Mouse (Mus musculus) hindbrain, embryonic 15.5 days (tissue): Measurements from ENCODE around the gene Atf6. TPM values are rescaled to one million over a fixed set of nuclear protein-coding genes. Genes with fewer than 3 reads are reported as not detected.

ENCODE experiments used
- ATAC-seq: fragments of 200-750 bp; cut with Nextera tagmentation; 2 replicates; pipeline ENCODE4 v1.8.0; 2017; ENCODE audit warnings: low read depth, moderate number of reproducible peaks, moderate TSS enrichment; ENCODE audit not compliant: low FRiP score
- H3K27ac ChIP-seq: fragments of 300-500 bp; sonication (generic); replicated peaks from 2 replicates; pipeline ENCODE4 v1.5.1; 2015; ENCODE audit warnings: mild to moderate bottlenecking, inconsistent platforms
- H3K27me3 ChIP-seq: fragments of 300-500 bp; sonication (generic); 2 replicates; pipeline ENCODE4 v1.6.1; 2015; ENCODE audit warnings: control low read depth, inconsistent platforms
- H3K36me3 ChIP-seq: fragments of 300-500 bp; sonication (generic); 2 replicates; pipeline ENCODE4 v1.6.1; 2015; ENCODE audit warnings: control low read depth, inconsistent platforms
- H3K4me1 ChIP-seq: fragments of 300-500 bp; sonication (generic); replicated peaks from 2 replicates; pipeline ENCODE4 v1.6.1; 2015; ENCODE audit warnings: control low read depth, inconsistent platforms
- H3K4me2 ChIP-seq: fragments of 300-500 bp; sonication (generic); 2 replicates; pipeline ENCODE4 v1.6.1; 2015; ENCODE audit warnings: moderate library complexity, mild to moderate bottlenecking, inconsistent platforms
- H3K4me3 ChIP-seq: fragments of 300-500 bp; sonication (generic); 2 replicates; pipeline ENCODE4 v1.5.1; 2015; ENCODE audit warnings: mild to moderate bottlenecking, inconsistent platforms
- H3K9ac ChIP-seq: fragments of 300-500 bp; sonication (generic); 2 replicates; pipeline ENCODE4 v1.6.1; 2015; ENCODE audit warnings: inconsistent platforms
- H3K9me3 ChIP-seq: fragments of 300-500 bp; sonication (generic); 2 replicates; pipeline ENCODE4 v1.6.1; 2016; ENCODE audit warnings: control low read depth, inconsistent platforms
- WGBS: fragments of 180-500 bp; shearing (Covaris S2); methylation state at CpG from one replicate; pipeline ENCODE4 v1.1.7; 2015; 5-methylcytosine and 5-hydroxymethylcytosine counted together
- polyA plus RNA-seq: library from polyadenylated mRNA; unstranded; fragments of >200 nt; fragmentation: Nextera tagmentation; extraction: Ambion mirVana; gene quantifications from 2 replicates; pipeline ENCODE4 v1.2.1, GENCODE M21; 2015

Atf6 gene
- polyA plus RNA-seq, 1 experiment from 2014 or later = 7.6 TPM

- Histone ChIP-seq H3K9ac (no peak overlapping the region), H3K27ac (no peak overlapping the region), H3K27me3 (peaks cover 16% of the 10 kb centered on the region; the same call in 1 of the 2 replicates), H3K36me3 (no peaks in the 10 kb centered on the region), H3K4me2 (no peak overlapping the region), H3K4me1 (no peaks in the 10 kb centered on the region), H3K4me3 (no peak overlapping the region), H3K9me3 (no peaks in the 10 kb centered on the region)
- WGBS = 79% methylated on average over 16 of the region's 16 CpGs
- no peak for ATAC-seq
Measured at GRCm38 (mm10) chr1:170898413-170899075, 31.0 kb upstream of the Atf6 start.

GRCm38 (mm10) chr1:170896651-170897281 is 29.2 kb upstream of the Atf6 start:
- no peak for ATAC-seq
- Histone ChIP-seq H3K9me3 (no peaks in the 10 kb centered on the region), H3K9ac (no peak overlapping the region), H3K4me1 (no peaks in the 10 kb centered on the region), H3K27ac (no peak overlapping the region), H3K4me2 (no peak overlapping the region), H3K36me3 (no peaks in the 10 kb centered on the region), H3K27me3 (peaks cover 10% of the 10 kb centered on the region; the same call in 1 of the 2 replicates), H3K4me3 (no peak overlapping the region)
- 88% methylated on average over 5 of the region's 5 CpGs for WGBS

GRCm38 (mm10) chr1:170894603-170895602 is 27.3 kb upstream of the Atf6 start:
- Histone ChIP-seq H3K9me3 (no peaks in the 10 kb centered on the region), H3K4me2 (no peak overlapping the region)

GRCm38 (mm10) chr1:170892279-170892678 is 24.7 kb upstream of the Atf6 start:
- H3K9ac ChIP-seq = no peak overlapping the region
- H3K27me3 ChIP-seq = no peaks in the 10 kb centered on the region
- H3K27ac ChIP-seq = no peak overlapping the region
- H3K4me1 ChIP-seq = no peaks in the 10 kb centered on the region
- H3K4me3 ChIP-seq = no peak overlapping the region
- no peaks in the 10 kb centered on the region for H3K9me3 ChIP-seq
- ATAC-seq = no peak
- H3K36me3 ChIP-seq = no peaks in the 10 kb centered on the region
- WGBS = 59% methylated on average over 1 of the region's 1 CpGs
- H3K4me2 ChIP-seq = no peak overlapping the region

More at GRCm38 (mm10) chr1:170894603-170895602, 27.3 kb upstream of the Atf6 start:
- H3K36me3 ChIP-seq = no peaks in the 10 kb centered on the region
- H3K4me3 ChIP-seq = no peak overlapping the region
- no peak overlapping the region for H3K27ac ChIP-seq
- 66% methylated on average over 9 of the region's 9 CpGs for WGBS
- ATAC-seq = no peak
- peaks cover 10% of the 10 kb centered on the region; the same call in 1 of the 2 replicates for H3K27me3 ChIP-seq
- H3K9ac ChIP-seq = no peak overlapping the region
- H3K4me1 ChIP-seq = no peaks in the 10 kb centered on the region

GRCm38 (mm10) chr1:170891646-170892045 is 24.1 kb upstream of the Atf6 start:
- H3K9me3 ChIP-seq = no peaks in the 10 kb centered on the region
- no peak overlapping the region for H3K4me2 ChIP-seq
- H3K4me3 ChIP-seq = no peak overlapping the region
- H3K9ac ChIP-seq = no peak overlapping the region
- no peaks in the 10 kb centered on the region for H3K4me1 ChIP-seq
- H3K36me3 ChIP-seq = no peaks in the 10 kb centered on the region
- H3K27me3 ChIP-seq = no peaks in the 10 kb centered on the region
- 86% methylated on average over 2 of the region's 2 CpGs for WGBS
- no peak for ATAC-seq
- no peak overlapping the region for H3K27ac ChIP-seq

- no peak for ATAC-seq
- H3K9ac ChIP-seq = no peak overlapping the region
- no peaks in the 10 kb centered on the region for H3K9me3 ChIP-seq
- no peaks in the 10 kb centered on the region for H3K27me3 ChIP-seq
- no peak overlapping the region for H3K4me3 ChIP-seq
- 67% methylated on average over 4 of the region's 4 CpGs for WGBS
- no peak overlapping the region for H3K4me2 ChIP-seq
- H3K36me3 ChIP-seq = no peaks in the 10 kb centered on the region
- H3K4me1 ChIP-seq = peaks cover 8% of the 10 kb centered on the region
- H3K27ac ChIP-seq = no peak overlapping the region
Measured at GRCm38 (mm10) chr1:170889310-170889709, 21.7 kb upstream of the Atf6 start.

- Histone ChIP-seq H3K4me2 (peak overlapping the region; percentile 75; the same call in 1 of the 2 replicates), H3K27ac (no peak overlapping the region), H3K4me1 (peaks cover 24% of the 10 kb centered on the region), H3K9me3 (no peaks in the 10 kb centered on the region), H3K36me3 (no peaks in the 10 kb centered on the region; the same call in 1 of the 2 replicates), H3K27me3 (no peaks in the 10 kb centered on the region), H3K4me3 (no peak overlapping the region), H3K9ac (no peak overlapping the region)
- ATAC-seq = no peak
- 43% methylated on average over 6 of the region's 6 CpGs for WGBS
Measured at GRCm38 (mm10) chr1:170886044-170886458, 18.5 kb upstream of the Atf6 start.

- WGBS = under 1% methylated on average over 46 of the region's 46 CpGs
- peak within 1 kb of the TSS; percentile 78 for H3K9ac ChIP-seq
- peak within 1 kb of the TSS; percentile 86 for H3K27ac ChIP-seq
- peaks cover 6% of the 10 kb centered on the region for H3K36me3 ChIP-seq
- ATAC-seq = peak; percentile 94
- no peaks in the 10 kb centered on the region for H3K27me3 ChIP-seq
- no peaks in the 10 kb centered on the region for H3K9me3 ChIP-seq
- peak within 1 kb of the TSS; percentile 68 for H3K4me3 ChIP-seq
- peak within 1 kb of the TSS; percentile 75 for H3K4me2 ChIP-seq
- peaks cover 24% of the 10 kb centered on the region for H3K4me1 ChIP-seq
Measured at GRCm38 (mm10) chr1:170884978-170885561, 17.5 kb upstream of the Atf6 start, which contains the start of the genes Gm26620 and Dusp12. Gene Gm26620 (plus strand): TSS chr1:170885065. Gene Dusp12 (minus strand): TSS chr1:170885540.

GRCm38 (mm10) chr1:170884390-170884789 is 16.8 kb upstream of the Atf6 start:
- no peaks in the 10 kb centered on the region for H3K9me3 ChIP-seq
- peak overlapping the region; percentile 86; the same call in 1 of the 2 replicates for H3K27ac ChIP-seq
- H3K27me3 ChIP-seq = no peaks in the 10 kb centered on the region
- no peak for ATAC-seq
- WGBS = 30% methylated on average over 8 of the region's 8 CpGs
- H3K9ac ChIP-seq = peak overlapping the region; percentile 78
- H3K4me1 ChIP-seq = peaks cover 24% of the 10 kb centered on the region
- H3K4me2 ChIP-seq = peak overlapping the region; percentile 75
- peak overlapping the region; percentile 68 for H3K4me3 ChIP-seq
- H3K36me3 ChIP-seq = peaks cover 10% of the 10 kb centered on the region

- peaks cover 24% of the 10 kb centered on the region for H3K4me1 ChIP-seq
- WGBS = 93% methylated on average over 5 of the region's 5 CpGs
- peaks cover 17% of the 10 kb centered on the region for H3K36me3 ChIP-seq
- no peaks in the 10 kb centered on the region for H3K9me3 ChIP-seq
- H3K4me2 ChIP-seq = no peak overlapping the region
- no peak overlapping the region for H3K4me3 ChIP-seq
- no peak overlapping the region for H3K9ac ChIP-seq
- no peaks in the 10 kb centered on the region for H3K27me3 ChIP-seq
- H3K27ac ChIP-seq = no peak overlapping the region
- ATAC-seq = no peak
Measured at GRCm38 (mm10) chr1:170882915-170883485, 15.4 kb upstream of the Atf6 start.

GRCm38 (mm10) chr1:170876906-170877305 is 9.3 kb upstream of the Atf6 start:
- no peak overlapping the region for H3K27ac ChIP-seq
- no peaks in the 10 kb centered on the region for H3K27me3 ChIP-seq
- no peak overlapping the region for H3K4me3 ChIP-seq
- 96% methylated on average over 5 of the region's 5 CpGs for WGBS
- no peak overlapping the region for H3K4me2 ChIP-seq
- H3K36me3 ChIP-seq = peaks cover 55% of the 10 kb centered on the region
- no peak overlapping the region for H3K9ac ChIP-seq
- ATAC-seq = no peak
- no peaks in the 10 kb centered on the region for H3K9me3 ChIP-seq
- no peaks in the 10 kb centered on the region for H3K4me1 ChIP-seq
